Mouse (Mus musculus): ENCODE results near the gene Cecr2. TPM values are rescaled to one million over a fixed set of nuclear protein-coding genes. Genes with fewer than 3 reads are reported as not detected.

Cecr2 gene
- polyA plus RNA-seq, 1 experiment from 2014 or later, result 2.1 TPM

GRCm38 (mm10) chr6:120708759-120709158 lies 42.6 kb downstream of the Cecr2 start:
- Histone ChIP-seq H3K9ac (ENCODE audit: low read length) (no peak overlapping the region), H3K27me3 (ENCODE audit: control insufficient read depth, insufficient read depth, low read length) (no peaks in the 10 kb centered on the region), H3K9me3 (ENCODE audit: control insufficient read depth, low read length) (no peaks in the 10 kb centered on the region), H3K36me3 (ENCODE audit: control insufficient read depth, insufficient read depth, low read length) (no peaks in the 10 kb centered on the region), H3K4me2 (ENCODE audit: low read length) (no peak overlapping the region), H3K4me1 (ENCODE audit: control insufficient read depth in 2 of 2, insufficient read depth in 2 of 2, low read length in 2 of 2) (no peaks in the 10 kb centered on the region), H3K27ac (replicated peaks in 1 of 2; ENCODE audit: control insufficient read depth in 1 of 2, insufficient read depth in 1 of 2, low read depth in 2 of 2, low read length in 2 of 2) (no peak overlapping the region), H3K4me3 (ENCODE audit: control insufficient read depth in 1 of 2, insufficient read depth in 1 of 2, low read depth in 1 of 2, low read length in 2 of 2) (no peak overlapping the region)
- WGBS, result 73% methylated on average over 1 of the region's 1 CpGs
- ATAC-seq (ENCODE audit: insufficient number of reproducible peaks, insufficient read depth, low FRiP score, low read depth), result no peak

GRCm38 (mm10) chr6:120714806-120715205 lies 48.6 kb downstream of the Cecr2 start:
- Histone ChIP-seq H3K4me3 (ENCODE audit: control insufficient read depth in 1 of 2, insufficient read depth in 1 of 2, low read depth in 1 of 2, low read length in 2 of 2) (no peak overlapping the region), H3K36me3 (ENCODE audit: control insufficient read depth, insufficient read depth, low read length) (no peaks in the 10 kb centered on the region), H3K9ac (ENCODE audit: low read length) (no peak overlapping the region), H3K27ac (replicated peaks in 1 of 2; ENCODE audit: control insufficient read depth in 1 of 2, insufficient read depth in 1 of 2, low read depth in 2 of 2, low read length in 2 of 2) (no peak overlapping the region), H3K4me1 (ENCODE audit: control insufficient read depth in 2 of 2, insufficient read depth in 2 of 2, low read length in 2 of 2) (0 out of 4 replicates have a peak, but pooled peaks cover 0 to 2% of the 10 kb centered on the region in 2 experiments), H3K27me3 (ENCODE audit: control insufficient read depth, insufficient read depth, low read length) (no peaks in the 10 kb centered on the region), H3K9me3 (ENCODE audit: control insufficient read depth, low read length) (no peaks in the 10 kb centered on the region), H3K4me2 (ENCODE audit: low read length) (no peak overlapping the region)
- ATAC-seq (ENCODE audit: insufficient number of reproducible peaks, insufficient read depth, low FRiP score, low read depth), result no peak
- WGBS, result 86% methylated on average over 3 of the region's 3 CpGs

- no peak overlapping the region for H3K27ac ChIP-seq (replicated peaks in 1 of 2; ENCODE audit: control insufficient read depth in 1 of 2, insufficient read depth in 1 of 2, low read depth in 2 of 2, low read length in 2 of 2)
- no peak overlapping the region for H3K9ac ChIP-seq (ENCODE audit: low read length)
- no peaks in the 10 kb centered on the region for H3K27me3 ChIP-seq (ENCODE audit: control insufficient read depth, insufficient read depth, low read length)
- no peak overlapping the region for H3K4me2 ChIP-seq (ENCODE audit: low read length)
- no peaks in the 10 kb centered on the region for H3K9me3 ChIP-seq (ENCODE audit: control insufficient read depth, low read length)
- ATAC-seq (ENCODE audit: insufficient number of reproducible peaks, insufficient read depth, low FRiP score, low read depth), result no peak
- 82% methylated on average over 5 of the region's 5 CpGs for WGBS
- no peaks in the 10 kb centered on the region for H3K36me3 ChIP-seq (ENCODE audit: control insufficient read depth, insufficient read depth, low read length)
- no peak overlapping the region for H3K4me3 ChIP-seq (ENCODE audit: control insufficient read depth in 1 of 2, insufficient read depth in 1 of 2, low read depth in 1 of 2, low read length in 2 of 2)
- 0 out of 4 replicates have a peak, but pooled peaks cover 0 to 2% of the 10 kb centered on the region in 2 experiments for H3K4me1 ChIP-seq (ENCODE audit: control insufficient read depth in 2 of 2, insufficient read depth in 2 of 2, low read length in 2 of 2)
Measured at GRCm38 (mm10) chr6:120715227-120715626, 49.1 kb downstream of the Cecr2 start.

GRCm38 (mm10) chr6:120715851-120716250 lies 49.7 kb downstream of the Cecr2 start:
- Histone ChIP-seq H3K27me3 (ENCODE audit: control insufficient read depth, insufficient read depth, low read length) (no peaks in the 10 kb centered on the region), H3K4me1 (ENCODE audit: control insufficient read depth in 2 of 2, insufficient read depth in 2 of 2, low read length in 2 of 2) (0 out of 4 replicates have a peak, but pooled peaks cover 0 to 2% of the 10 kb centered on the region in 2 experiments), H3K4me3 (ENCODE audit: control insufficient read depth in 1 of 2, insufficient read depth in 1 of 2, low read depth in 1 of 2, low read length in 2 of 2) (no peak overlapping the region), H3K9ac (ENCODE audit: low read length) (no peak overlapping the region), H3K36me3 (ENCODE audit: control insufficient read depth, insufficient read depth, low read length) (no peaks in the 10 kb centered on the region), H3K9me3 (ENCODE audit: control insufficient read depth, low read length) (no peaks in the 10 kb centered on the region), H3K27ac (replicated peaks in 1 of 2; ENCODE audit: control insufficient read depth in 1 of 2, insufficient read depth in 1 of 2, low read depth in 2 of 2, low read length in 2 of 2) (no peak overlapping the region), H3K4me2 (ENCODE audit: low read length) (no peak overlapping the region)
- ATAC-seq (ENCODE audit: insufficient number of reproducible peaks, insufficient read depth, low FRiP score, low read depth), result no peak

- Histone ChIP-seq H3K27me3 (ENCODE audit: control insufficient read depth, insufficient read depth, low read length) (no peaks in the 10 kb centered on the region), H3K4me1 (ENCODE audit: control insufficient read depth in 2 of 2, insufficient read depth in 2 of 2, low read length in 2 of 2) (0 out of 4 replicates have a peak, but pooled peaks cover 0 to 2% of the 10 kb centered on the region in 2 experiments), H3K4me3 (ENCODE audit: control insufficient read depth in 1 of 2, insufficient read depth in 1 of 2, low read depth in 1 of 2, low read length in 2 of 2) (no peak overlapping the region), H3K4me2 (ENCODE audit: low read length) (no peak overlapping the region), H3K9me3 (ENCODE audit: control insufficient read depth, low read length) (no peaks in the 10 kb centered on the region), H3K27ac (replicated peaks in 1 of 2; ENCODE audit: control insufficient read depth in 1 of 2, insufficient read depth in 1 of 2, low read depth in 2 of 2, low read length in 2 of 2) (no peak overlapping the region), H3K9ac (ENCODE audit: low read length) (no peak overlapping the region), H3K36me3 (ENCODE audit: control insufficient read depth, insufficient read depth, low read length) (no peaks in the 10 kb centered on the region)
- 12% methylated on average over 4 of the region's 4 CpGs for WGBS
- ATAC-seq (ENCODE audit: insufficient number of reproducible peaks, insufficient read depth, low FRiP score, low read depth), result no peak
Measured at GRCm38 (mm10) chr6:120716531-120716984, 50.4 kb downstream of the Cecr2 start.

- H3K36me3 ChIP-seq (ENCODE audit: control insufficient read depth, insufficient read depth, low read length), result no peaks in the 10 kb centered on the region
- ATAC-seq (ENCODE audit: insufficient number of reproducible peaks, insufficient read depth, low FRiP score, low read depth), result no peak
- no peak overlapping the region for H3K4me3 ChIP-seq (ENCODE audit: control insufficient read depth in 1 of 2, insufficient read depth in 1 of 2, low read depth in 1 of 2, low read length in 2 of 2)
- 0 out of 4 replicates have a peak, but pooled peaks cover 0 to 8% of the 10 kb centered on the region in 2 experiments for H3K4me1 ChIP-seq (ENCODE audit: control insufficient read depth in 2 of 2, insufficient read depth in 2 of 2, low read length in 2 of 2)
- no peaks in the 10 kb centered on the region for H3K9me3 ChIP-seq (ENCODE audit: control insufficient read depth, low read length)
- H3K27ac ChIP-seq (replicated peaks in 1 of 2; ENCODE audit: control insufficient read depth in 1 of 2, insufficient read depth in 1 of 2, low read depth in 2 of 2, low read length in 2 of 2), result no peak overlapping the region
- H3K4me2 ChIP-seq (ENCODE audit: low read length), result no peak overlapping the region
- H3K9ac ChIP-seq (ENCODE audit: low read length), result no peak overlapping the region
- H3K27me3 ChIP-seq (ENCODE audit: control insufficient read depth, insufficient read depth, low read length), result no peaks in the 10 kb centered on the region
- WGBS, result 3% methylated on average over 2 of the region's 2 CpGs
Measured at GRCm38 (mm10) chr6:120725986-120726385, 59.8 kb downstream of the Cecr2 start.

- no peak for ATAC-seq (ENCODE audit: insufficient number of reproducible peaks, insufficient read depth, low FRiP score, low read depth)
- Histone ChIP-seq H3K4me3 (ENCODE audit: control insufficient read depth in 1 of 2, insufficient read depth in 1 of 2, low read depth in 1 of 2, low read length in 2 of 2) (no peak overlapping the region), H3K27ac (replicated peaks in 1 of 2; ENCODE audit: control insufficient read depth in 1 of 2, insufficient read depth in 1 of 2, low read depth in 2 of 2, low read length in 2 of 2) (no peak overlapping the region), H3K36me3 (ENCODE audit: control insufficient read depth, insufficient read depth, low read length) (no peaks in the 10 kb centered on the region), H3K4me1 (ENCODE audit: control insufficient read depth in 2 of 2, insufficient read depth in 2 of 2, low read length in 2 of 2) (no peaks in the 10 kb centered on the region), H3K4me2 (ENCODE audit: low read length) (no peak overlapping the region), H3K9ac (ENCODE audit: low read length) (no peak overlapping the region), H3K27me3 (ENCODE audit: control insufficient read depth, insufficient read depth, low read length) (no peaks in the 10 kb centered on the region), H3K9me3 (ENCODE audit: control insufficient read depth, low read length) (no peaks in the 10 kb centered on the region)
- 90% methylated on average over 3 of the region's 3 CpGs for WGBS
Measured at GRCm38 (mm10) chr6:120736011-120736410, 69.8 kb downstream of the Cecr2 start.

- no peaks in the 10 kb centered on the region for H3K4me1 ChIP-seq (ENCODE audit: control insufficient read depth in 2 of 2, insufficient read depth in 2 of 2, low read length in 2 of 2)
- H3K27ac ChIP-seq (replicated peaks in 1 of 2; ENCODE audit: control insufficient read depth in 1 of 2, insufficient read depth in 1 of 2, low read depth in 2 of 2, low read length in 2 of 2), result no peak overlapping the region
- no peak for ATAC-seq (ENCODE audit: insufficient number of reproducible peaks, insufficient read depth, low FRiP score, low read depth)
- 64% methylated on average over 3 of the region's 3 CpGs for WGBS
- no peak overlapping the region for H3K4me2 ChIP-seq (ENCODE audit: low read length)
- no peaks in the 10 kb centered on the region for H3K36me3 ChIP-seq (ENCODE audit: control insufficient read depth, insufficient read depth, low read length)
- no peak overlapping the region for H3K9ac ChIP-seq (ENCODE audit: low read length)
- no peak overlapping the region for H3K4me3 ChIP-seq (ENCODE audit: control insufficient read depth in 1 of 2, insufficient read depth in 1 of 2, low read depth in 1 of 2, low read length in 2 of 2)
- no peaks in the 10 kb centered on the region for H3K9me3 ChIP-seq (ENCODE audit: control insufficient read depth, low read length)
- no peaks in the 10 kb centered on the region for H3K27me3 ChIP-seq (ENCODE audit: control insufficient read depth, insufficient read depth, low read length)
Measured at GRCm38 (mm10) chr6:120736566-120736965, 70.4 kb downstream of the Cecr2 start.

All from heart, embryonic 14.5 days (tissue).